Mouse (Mus musculus) stomach, embryonic 15.5 days (tissue): ENCODE results near the gene Ciart. TPM values are rescaled to one million over a fixed set of nuclear protein-coding genes. Genes with fewer than 3 reads are reported as not detected.

Experiments used
- ATAC-seq: fragments of 200-750 bp; cut with Nextera tagmentation; 2 replicates; pipeline ENCODE4 v1.8.0; 2017; ENCODE audit warnings: low read depth, moderate number of reproducible peaks, moderate TSS enrichment; ENCODE audit not compliant: insufficient read depth, low FRiP score
- H3K27ac ChIP-seq: fragments of 300-500 bp; sonication (generic); 2 replicates; pipeline ENCODE4 v1.5.1; 2015; ENCODE audit warnings: mild to moderate bottlenecking, inconsistent platforms
- H3K27me3 ChIP-seq: fragments of 300-500 bp; sonication (generic); replicated peaks from 2 replicates; pipeline ENCODE4 v1.6.1; 2015; ENCODE audit warnings: inconsistent platforms
- H3K36me3 ChIP-seq: fragments of 300-500 bp; sonication (generic); 2 replicates; pipeline ENCODE4 v1.6.1; 2015; ENCODE audit warnings: inconsistent platforms
- H3K4me1 ChIP-seq: fragments of 300-500 bp; sonication (generic); 2 replicates; pipeline ENCODE4 v1.6.1; 2015; ENCODE audit warnings: inconsistent platforms
- H3K4me2 ChIP-seq: fragments of 300-500 bp; sonication (generic); 2 replicates; pipeline ENCODE4 v1.6.1; 2015; ENCODE audit warnings: mild to moderate bottlenecking, inconsistent platforms
- H3K4me3 ChIP-seq: fragments of 300-500 bp; sonication (generic); replicated peaks from 2 replicates; pipeline ENCODE4 v1.5.1; 2015; ENCODE audit warnings: inconsistent platforms
- H3K9ac ChIP-seq: fragments of 300-500 bp; sonication (generic); 2 replicates; pipeline ENCODE4 v1.6.1; 2015; ENCODE audit warnings: inconsistent platforms
- H3K9me3 ChIP-seq: fragments of 300-500 bp; sonication (generic); 2 replicates; pipeline ENCODE4 v1.6.1; 2016; ENCODE audit warnings: inconsistent platforms
- WGBS: fragments of 180-500 bp; shearing (Covaris S2); methylation state at CpG from one replicate; pipeline ENCODE4 v1.1.7; 2015; 5-methylcytosine and 5-hydroxymethylcytosine counted together
- polyA plus RNA-seq: library from polyadenylated mRNA; unstranded; fragments of >200 nt; fragmentation: Nextera tagmentation; extraction: Ambion mirVana; gene quantifications from 2 replicates; pipeline ENCODE4 v1.2.1, GENCODE M21; 2015

The Ciart gene
- polyA plus RNA-seq, 1 experiment from 2014 or later = 5.6 TPM

DNA sequence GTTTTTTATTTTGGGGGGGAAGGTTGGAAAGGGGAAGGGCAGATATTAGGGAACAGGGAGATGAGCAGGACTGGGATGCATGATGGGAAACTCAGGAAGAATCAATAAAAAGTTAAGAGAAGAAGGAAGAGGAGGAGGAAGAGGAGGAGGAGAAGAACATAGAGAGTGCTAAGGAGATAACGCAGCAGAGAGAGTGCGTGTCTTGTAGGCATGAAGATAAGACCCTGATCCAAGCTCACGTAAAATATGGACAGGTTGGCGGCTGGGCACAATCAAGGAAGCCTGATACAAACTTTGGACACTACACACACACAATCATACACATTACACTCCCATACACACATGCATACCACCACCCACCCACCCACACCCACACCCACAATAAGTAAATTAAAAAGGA, 32.7 kb upstream of the Ciart start:
- H3K36me3 ChIP-seq = no peaks in the 10 kb centered on the region
- WGBS = 85% methylated on average over 4 of the region's 4 CpGs
- H3K27me3 ChIP-seq = no peaks in the 10 kb centered on the region
- no peaks in the 10 kb centered on the region for H3K9me3 ChIP-seq
- H3K4me1 ChIP-seq = no peaks in the 10 kb centered on the region
- H3K27ac ChIP-seq = no peak overlapping the region
- no peak for ATAC-seq
- H3K4me3 ChIP-seq = no peak overlapping the region
- no peak overlapping the region for H3K9ac ChIP-seq
- H3K4me2 ChIP-seq = no peak overlapping the region

DNA sequence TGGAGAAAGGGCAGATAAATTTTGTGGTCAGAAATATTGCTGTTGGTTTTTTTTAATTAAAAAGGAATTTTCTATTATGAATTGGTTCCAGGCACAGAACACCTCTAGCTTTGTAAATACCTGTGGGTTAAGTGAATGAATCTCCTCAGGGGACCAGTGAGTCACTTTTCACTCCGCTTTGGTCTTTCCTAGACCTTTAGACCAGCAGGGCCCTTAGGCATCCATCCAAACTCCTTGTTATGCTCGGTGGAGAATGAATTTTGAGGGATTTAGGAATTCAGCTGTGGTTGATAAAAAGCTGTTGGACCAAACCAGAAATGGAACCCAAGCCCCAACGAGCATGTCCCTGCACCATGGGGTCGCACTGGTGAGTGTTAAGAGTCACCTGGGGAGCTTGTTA, 25.6 kb upstream of the Ciart start:
- Histone ChIP-seq H3K4me1 (peaks cover 21% of the 10 kb centered on the region), H3K4me3 (no peak overlapping the region), H3K9ac (no peak overlapping the region), H3K9me3 (no peaks in the 10 kb centered on the region), H3K4me2 (no peak overlapping the region), H3K27me3 (peaks cover 5% of the 10 kb centered on the region; the same call in 1 of the 2 replicates), H3K27ac (no peak overlapping the region), H3K36me3 (no peaks in the 10 kb centered on the region)
- ATAC-seq = no peak
- WGBS = 56% methylated on average over 4 of the region's 4 CpGs

DNA sequence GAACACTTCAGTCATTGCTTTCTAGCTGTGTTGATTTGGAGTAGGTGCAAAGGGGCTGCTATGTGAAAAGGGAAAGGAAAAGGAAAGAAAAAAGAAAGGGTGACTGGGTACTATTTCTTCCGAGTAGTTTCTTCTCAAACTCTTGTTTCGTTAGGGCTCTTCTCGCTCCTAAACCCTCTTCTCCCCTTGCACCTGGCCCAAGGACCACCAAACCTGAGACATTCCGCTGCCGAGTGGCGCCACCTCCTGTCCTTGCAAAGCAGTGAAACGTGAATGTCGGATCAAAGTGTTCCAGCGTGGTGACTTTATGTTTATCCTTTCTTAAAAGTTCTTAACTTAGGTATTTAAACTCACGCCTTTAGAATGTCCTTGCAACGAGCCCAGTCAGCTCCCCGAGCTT, 24.8 kb upstream of the Ciart start:
- peak overlapping the region; percentile 28 for H3K4me3 ChIP-seq
- no peaks in the 10 kb centered on the region for H3K36me3 ChIP-seq
- under 1% methylated on average over 12 of the region's 12 CpGs for WGBS
- peaks cover 5% of the 10 kb centered on the region; the same call in 1 of the 2 replicates for H3K27me3 ChIP-seq
- H3K4me2 ChIP-seq = peak overlapping the region; percentile 59
- H3K27ac ChIP-seq = no peak overlapping the region
- no peak overlapping the region for H3K9ac ChIP-seq
- peaks cover 21% of the 10 kb centered on the region for H3K4me1 ChIP-seq
- ATAC-seq = no peak
- H3K9me3 ChIP-seq = no peaks in the 10 kb centered on the region

DNA sequence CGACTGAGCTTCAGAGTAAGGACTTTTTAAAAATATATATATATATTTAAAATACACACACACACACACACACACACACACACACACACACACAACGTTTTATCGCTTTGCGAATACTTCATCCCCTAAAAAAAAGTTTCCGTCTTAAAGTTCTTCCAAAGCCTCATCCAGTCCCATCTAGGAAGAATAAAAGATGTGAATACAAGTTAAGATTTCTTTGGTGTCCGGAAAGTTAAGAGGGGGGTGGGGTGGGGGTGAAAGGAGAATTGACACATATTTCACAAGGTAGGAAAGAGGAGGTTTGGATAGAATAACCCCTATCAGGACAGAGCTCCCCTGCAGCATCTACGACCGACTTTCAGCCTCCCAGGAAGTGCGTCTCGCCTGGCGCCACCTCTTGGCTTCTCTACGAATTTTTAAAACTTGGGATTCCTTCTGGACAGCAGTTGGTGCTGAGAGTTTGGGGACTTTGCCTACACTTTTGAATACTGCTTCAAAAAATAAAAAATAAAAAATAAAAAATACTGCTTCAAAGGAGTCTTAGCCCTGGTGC, 24.0 kb upstream of the Ciart start:
- H3K4me3 ChIP-seq = peak overlapping the region; percentile 28
- H3K4me2 ChIP-seq = peak overlapping the region; percentile 59
- H3K27ac ChIP-seq = no peak overlapping the region
- ATAC-seq = no peak
- peaks cover 5% of the 10 kb centered on the region; the same call in 1 of the 2 replicates for H3K27me3 ChIP-seq
- H3K9ac ChIP-seq = no peak overlapping the region
- no peaks in the 10 kb centered on the region for H3K9me3 ChIP-seq
- no peaks in the 10 kb centered on the region for H3K36me3 ChIP-seq
- peaks cover 21% of the 10 kb centered on the region for H3K4me1 ChIP-seq
- WGBS = 2% methylated on average over 12 of the region's 12 CpGs

DNA sequence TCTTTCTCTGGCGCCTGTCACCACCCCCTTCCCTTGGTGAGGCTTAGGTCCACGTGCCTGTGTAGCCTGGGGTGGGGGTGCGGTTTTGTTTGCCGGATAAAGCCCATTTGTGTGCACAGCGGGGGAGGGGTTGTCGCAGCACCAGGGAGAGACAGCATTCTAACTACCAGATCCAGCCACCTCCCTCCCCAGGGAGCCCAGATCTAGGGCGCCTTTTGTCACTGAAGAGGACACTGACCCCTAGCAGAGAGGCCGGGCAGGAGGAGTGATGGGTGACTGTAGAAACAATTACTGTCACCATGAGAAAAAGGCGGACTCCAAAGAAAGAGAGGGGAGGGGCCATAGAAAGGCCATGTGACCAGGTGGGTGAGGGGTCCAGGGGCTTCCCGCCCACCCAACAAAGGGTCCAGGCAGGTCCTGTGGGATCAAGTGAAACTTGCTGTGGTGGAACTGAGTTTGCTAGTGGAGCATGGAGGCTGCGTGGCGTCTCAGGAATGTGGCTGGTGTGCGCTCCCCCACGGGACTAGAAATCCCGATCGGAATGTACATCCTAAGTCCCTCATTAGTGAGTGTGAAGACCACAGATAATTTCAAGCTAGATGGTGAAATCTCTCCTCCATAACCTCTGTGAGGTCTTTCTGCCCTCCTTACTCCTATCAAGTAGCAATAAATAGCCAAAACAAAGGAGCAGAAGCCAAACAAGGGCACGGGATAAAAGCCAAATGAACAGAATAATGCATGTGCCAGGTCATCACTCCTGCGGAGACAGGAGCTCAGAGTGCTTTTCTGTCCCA, 23.3 kb upstream of the Ciart start:
- peaks cover 5% of the 10 kb centered on the region; the same call in 1 of the 2 replicates for H3K27me3 ChIP-seq
- ATAC-seq = 0 out of 2 replicates have a peak, but pooled peaks have one; percentile 19
- no peaks in the 10 kb centered on the region for H3K9me3 ChIP-seq
- H3K9ac ChIP-seq = no peak overlapping the region
- no peaks in the 10 kb centered on the region for H3K36me3 ChIP-seq
- 1% methylated on average over 18 of the region's 18 CpGs for WGBS
- H3K27ac ChIP-seq = no peak overlapping the region
- H3K4me1 ChIP-seq = peaks cover 21% of the 10 kb centered on the region
- H3K4me3 ChIP-seq = peak overlapping the region; percentile 28
- H3K4me2 ChIP-seq = peak overlapping the region; percentile 59

DNA sequence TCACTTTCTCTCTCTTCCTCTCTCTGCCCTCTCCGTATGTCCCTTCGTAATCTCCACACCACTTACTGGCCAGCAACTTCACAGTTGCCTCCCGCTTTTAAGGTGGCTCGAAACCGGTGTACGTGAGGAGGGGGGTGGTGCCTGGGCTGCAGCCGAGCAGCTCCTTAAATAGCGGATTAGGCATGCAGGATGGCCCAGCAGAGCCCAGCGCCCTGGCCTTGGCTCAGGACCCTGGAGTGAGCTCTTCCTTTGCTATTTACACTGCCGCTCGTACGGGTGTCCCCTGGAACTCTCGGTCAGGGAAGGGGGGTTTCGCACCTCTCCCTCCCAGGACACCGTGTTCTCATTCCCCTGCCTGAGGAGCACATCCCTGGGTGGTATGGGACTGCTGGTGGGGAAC, 22.5 kb upstream of the Ciart start, which contains the start of gene Car14:
Gene Car14, minus strand, starts transcription at position 124 of the 400 bp plus-strand sequence.
- Histone ChIP-seq H3K4me3 (peak within 1 kb of the TSS; percentile 28), H3K36me3 (no peaks in the 10 kb centered on the region), H3K9me3 (no peaks in the 10 kb centered on the region), H3K27ac (no peak within 1 kb of the TSS), H3K4me2 (peak within 1 kb of the TSS; percentile 59), H3K27me3 (peaks cover 5% of the 10 kb centered on the region; the same call in 1 of the 2 replicates), H3K9ac (no peak within 1 kb of the TSS), H3K4me1 (peaks cover 21% of the 10 kb centered on the region)
- 1% methylated on average over 15 of the region's 15 CpGs for WGBS
- no peak for ATAC-seq

DNA sequence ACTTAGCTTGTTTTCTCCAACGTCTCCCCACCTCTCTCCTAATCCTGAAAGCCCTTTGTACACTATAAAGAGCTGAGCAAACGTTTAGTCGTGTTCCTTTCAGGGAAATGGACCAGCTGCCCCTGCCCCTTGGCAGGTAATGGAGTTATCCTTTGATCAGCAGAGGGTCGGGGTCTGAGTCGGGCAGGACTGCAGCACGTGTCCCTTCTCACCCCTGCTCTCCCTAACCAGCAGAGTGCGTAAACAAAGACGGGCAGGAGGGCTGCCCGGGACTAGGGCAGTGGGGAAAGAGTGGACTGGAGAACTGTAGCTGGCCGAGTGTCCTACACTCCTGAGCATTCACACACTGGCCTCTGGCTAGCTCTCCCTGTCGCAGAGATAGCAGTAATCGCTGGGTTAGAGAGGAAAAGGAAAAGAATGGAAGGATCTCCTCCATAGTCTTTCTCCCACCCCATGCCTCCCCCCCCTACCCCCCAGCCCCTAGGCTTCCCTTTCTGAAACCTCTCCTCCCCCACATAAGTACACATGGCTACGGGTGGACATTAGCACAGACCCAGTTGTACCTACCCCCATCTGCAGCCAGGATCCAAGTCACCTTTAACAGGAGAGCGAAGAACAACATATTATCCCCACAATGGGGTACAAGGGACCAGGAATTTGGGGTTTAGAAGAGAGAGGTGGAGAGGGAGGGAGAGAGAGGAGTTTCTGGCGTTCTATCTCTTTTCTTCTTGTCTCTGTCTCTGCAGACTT, 21.9 kb upstream of the Ciart start:
- no peak; the same call in 1 of the 2 replicates for ATAC-seq
- H3K4me3 ChIP-seq = peak overlapping the region; percentile 28; the same call in 1 of the 2 replicates
- no peak overlapping the region for H3K27ac ChIP-seq
- H3K4me1 ChIP-seq = peaks cover 21% of the 10 kb centered on the region
- peaks cover 5% of the 10 kb centered on the region; the same call in 1 of the 2 replicates for H3K27me3 ChIP-seq
- no peaks in the 10 kb centered on the region for H3K9me3 ChIP-seq
- H3K9ac ChIP-seq = no peak overlapping the region
- H3K4me2 ChIP-seq = peak overlapping the region; percentile 59
- H3K36me3 ChIP-seq = no peaks in the 10 kb centered on the region
- 4% methylated on average over 15 of the region's 15 CpGs for WGBS

DNA sequence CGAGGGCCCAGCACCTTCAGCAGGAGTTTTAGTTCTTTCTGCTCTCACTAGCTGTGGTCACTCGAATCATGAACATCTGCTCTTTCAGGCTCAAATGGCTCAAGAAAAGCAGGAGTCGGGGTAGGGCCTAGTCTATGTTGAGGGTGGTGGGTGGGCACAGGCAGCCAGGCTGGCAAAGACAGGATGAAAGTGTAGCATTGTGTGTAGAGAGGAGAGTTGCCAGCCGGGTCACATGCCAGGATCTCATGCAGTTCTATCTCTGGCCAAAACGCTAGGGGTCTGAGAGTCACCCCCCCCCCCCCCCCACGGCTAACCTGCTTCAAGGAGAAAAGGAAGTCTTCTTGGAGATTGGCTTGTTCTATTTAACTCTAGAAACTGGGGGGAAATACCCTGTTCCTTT, 20.6 kb upstream of the Ciart start:
- Histone ChIP-seq H3K27me3 (peaks cover 5% of the 10 kb centered on the region; the same call in 1 of the 2 replicates), H3K4me3 (no peak overlapping the region), H3K4me1 (peaks cover 21% of the 10 kb centered on the region), H3K9me3 (no peaks in the 10 kb centered on the region), H3K36me3 (no peaks in the 10 kb centered on the region), H3K4me2 (no peak overlapping the region), H3K27ac (no peak overlapping the region), H3K9ac (no peak overlapping the region)
- ATAC-seq = no peak
- 32% methylated on average over 6 of the region's 6 CpGs for WGBS

DNA sequence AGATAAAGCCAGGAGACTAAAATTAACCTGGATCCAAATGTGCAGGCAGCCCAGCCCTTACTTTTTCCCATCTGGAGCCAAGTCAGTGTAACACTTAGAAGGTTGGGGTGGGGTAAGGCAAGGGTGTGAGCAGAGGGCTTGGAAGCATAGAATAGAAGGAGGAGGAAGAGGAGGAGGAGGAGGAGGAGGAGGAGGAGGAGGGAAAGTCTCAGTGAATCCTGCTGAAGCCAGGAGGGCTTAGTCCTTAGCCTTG, 20.2 kb upstream of the Ciart start:
- H3K4me3 ChIP-seq = no peak overlapping the region
- H3K4me1 ChIP-seq = peaks cover 21% of the 10 kb centered on the region
- peaks cover 5% of the 10 kb centered on the region; the same call in 1 of the 2 replicates for H3K27me3 ChIP-seq
- no peak overlapping the region for H3K27ac ChIP-seq
- H3K9ac ChIP-seq = no peak overlapping the region
- no peaks in the 10 kb centered on the region for H3K36me3 ChIP-seq
- no peak overlapping the region for H3K4me2 ChIP-seq
- no peak for ATAC-seq
- no peaks in the 10 kb centered on the region for H3K9me3 ChIP-seq

DNA sequence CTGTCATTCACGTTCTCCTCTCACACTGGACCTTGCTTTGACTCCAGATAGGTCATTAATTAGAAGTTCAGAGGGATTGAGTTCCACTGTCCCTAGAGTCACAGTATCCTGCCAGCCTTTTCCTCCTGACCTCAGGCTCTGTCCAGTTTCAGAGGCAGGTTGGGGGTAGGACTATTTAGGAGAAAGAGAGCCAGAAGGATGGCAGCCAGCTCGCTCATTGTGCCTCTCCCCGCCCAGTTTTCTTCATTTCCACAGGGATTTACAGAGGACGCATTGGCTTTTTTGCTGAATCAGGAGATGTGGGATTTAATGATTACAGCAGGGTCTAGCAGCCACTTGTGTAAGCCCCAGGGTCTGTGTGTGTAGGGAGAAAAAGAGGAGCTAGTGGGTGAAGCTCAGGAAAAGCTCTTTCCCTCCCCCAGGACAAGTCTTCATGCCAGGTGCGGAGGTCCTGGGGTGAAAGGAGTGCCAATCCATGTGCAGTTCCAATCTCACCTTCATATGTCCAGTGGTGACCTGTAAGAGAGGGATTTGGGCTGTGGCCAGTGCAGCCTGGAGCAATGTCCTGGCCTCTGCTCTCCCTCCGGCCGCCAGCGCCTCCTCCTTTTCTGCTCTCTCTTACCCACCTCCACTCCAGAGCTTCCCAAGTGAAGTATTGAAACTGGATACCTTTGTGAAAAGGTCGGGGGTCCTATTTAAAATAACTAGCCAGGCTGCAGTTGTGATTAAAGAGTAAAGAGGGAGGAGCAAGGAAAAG, 19.7 kb upstream of the Ciart start:
- WGBS = 58% methylated on average over 9 of the region's 9 CpGs
- ATAC-seq = no peak
- peaks cover 18% of the 10 kb centered on the region for H3K4me1 ChIP-seq
- H3K9me3 ChIP-seq = no peaks in the 10 kb centered on the region
- no peak overlapping the region for H3K27ac ChIP-seq
- H3K9ac ChIP-seq = no peak overlapping the region
- H3K4me3 ChIP-seq = no peak overlapping the region
- no peak overlapping the region for H3K4me2 ChIP-seq
- H3K27me3 ChIP-seq = peaks cover 5% of the 10 kb centered on the region; the same call in 1 of the 2 replicates
- no peaks in the 10 kb centered on the region for H3K36me3 ChIP-seq

DNA sequence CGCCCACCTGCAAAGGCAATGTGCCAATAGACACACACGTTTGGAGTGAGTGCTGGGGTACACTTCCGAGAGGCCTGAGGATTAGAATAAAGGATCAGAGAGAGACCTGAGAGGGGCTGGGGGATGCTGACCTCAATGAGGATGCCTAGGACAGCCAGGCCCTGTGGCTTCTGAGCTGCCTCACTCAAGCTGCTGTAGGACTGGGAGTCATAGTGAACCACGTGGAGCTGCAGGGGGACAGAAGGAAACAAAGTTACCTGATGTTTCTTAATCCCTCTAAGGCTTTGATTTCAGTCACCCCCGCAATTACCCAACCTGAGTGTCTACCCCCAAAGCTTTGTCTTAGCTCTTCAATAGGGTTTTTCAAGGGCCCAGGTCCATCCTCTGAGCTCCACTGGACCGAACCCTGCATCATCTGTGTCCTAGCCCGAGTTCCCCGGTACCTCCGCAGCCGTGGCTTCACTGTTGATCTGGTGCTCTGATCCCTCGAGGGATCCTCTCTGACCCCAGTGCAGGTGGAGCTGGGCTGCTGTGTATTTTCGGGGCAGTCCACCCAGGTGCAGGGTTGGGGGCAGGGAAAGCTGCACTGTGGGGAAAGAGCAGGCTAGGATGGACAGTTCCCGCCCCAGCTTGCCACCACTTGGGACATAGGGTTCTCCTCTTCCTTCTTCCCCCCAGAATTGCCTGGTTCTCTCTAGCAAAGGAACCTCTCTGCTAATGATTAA, 17.9 kb upstream of the Ciart start:
- no peak overlapping the region for H3K4me3 ChIP-seq
- H3K27me3 ChIP-seq = no peaks in the 10 kb centered on the region
- H3K27ac ChIP-seq = no peak overlapping the region
- peaks cover 5% of the 10 kb centered on the region for H3K4me1 ChIP-seq
- ATAC-seq = no peak
- no peak overlapping the region for H3K4me2 ChIP-seq
- 73% methylated on average over 13 of the region's 13 CpGs for WGBS
- no peaks in the 10 kb centered on the region for H3K36me3 ChIP-seq
- H3K9me3 ChIP-seq = no peaks in the 10 kb centered on the region
- no peak overlapping the region for H3K9ac ChIP-seq
